Mouse (Mus musculus) kidney, embryonic 15.5 days (tissue): ENCODE measurements around the gene Serpinb7. TPM values are rescaled to one million over a fixed set of nuclear protein-coding genes. Genes with fewer than 3 reads are reported as not detected.

Experiments used
- ATAC-seq: fragments of 200-750 bp; cut with Nextera tagmentation; replicated peaks from 2 replicates; pipeline ENCODE4 v1.8.0; 2017; ENCODE audit warnings: moderate TSS enrichment; ENCODE audit not compliant: low FRiP score
- H3K27ac ChIP-seq: fragments of 300-500 bp; sonication (generic); 2 replicates; pipeline ENCODE4 v1.5.1; 2015; ENCODE audit warnings: mild to moderate bottlenecking, inconsistent platforms
- H3K27me3 ChIP-seq: fragments of 300-500 bp; sonication (generic); 2 replicates; pipeline ENCODE4 v1.6.1; 2015; ENCODE audit warnings: inconsistent platforms
- H3K36me3 ChIP-seq: fragments of 300-500 bp; sonication (generic); 2 replicates; pipeline ENCODE4 v1.6.1; 2015; ENCODE audit warnings: inconsistent platforms
- H3K4me1 ChIP-seq: fragments of 300-500 bp; sonication (generic); 2 replicates; pipeline ENCODE4 v1.6.1; 2015; ENCODE audit warnings: inconsistent platforms
- H3K4me2 ChIP-seq: fragments of 300-500 bp; sonication (generic); 2 replicates; pipeline ENCODE4 v1.6.1; 2015; ENCODE audit warnings: moderate library complexity, mild to moderate bottlenecking, inconsistent platforms
- H3K4me3 ChIP-seq: fragments of 300-500 bp; sonication (generic); replicated peaks from 2 replicates; pipeline ENCODE4 v1.5.1; 2015; ENCODE audit warnings: mild to moderate bottlenecking, inconsistent platforms
- H3K9ac ChIP-seq: fragments of 300-500 bp; sonication (generic); 2 replicates; pipeline ENCODE4 v1.6.1; 2015; ENCODE audit warnings: mild to moderate bottlenecking, inconsistent platforms
- H3K9me3 ChIP-seq: fragments of 300-500 bp; sonication (generic); replicated peaks from 2 replicates; pipeline ENCODE4 v1.6.1; 2016; ENCODE audit warnings: inconsistent platforms
- polyA plus RNA-seq: library from polyadenylated mRNA; unstranded; fragments of >200 nt; fragmentation: Nextera tagmentation; extraction: Ambion mirVana; gene quantifications from 2 replicates; pipeline ENCODE4 v1.2.1, GENCODE M21; 2015

The Serpinb7 gene
- polyA plus RNA-seq, 1 experiment from 2014 or later: not detected

GRCm38 (mm10) chr1:107502025-107502424 lies 102.6 kb downstream of the Serpinb7 start:
- Histone ChIP-seq H3K27ac (no peak overlapping the region), H3K9ac (no peak overlapping the region), H3K4me3 (no peak overlapping the region), H3K27me3 (no peaks in the 10 kb centered on the region), H3K36me3 (no peaks in the 10 kb centered on the region), H3K4me2 (no peak overlapping the region), H3K9me3 (no peaks in the 10 kb centered on the region), H3K4me1 (no peaks in the 10 kb centered on the region)
- ATAC-seq: no peak

Other genes starting within 250 kb of the Serpinb7 start
- gene Serpinb3b, start 121.3 kb upstream of the Serpinb7 start, polyA plus RNA-seq: not detected in 2 replicates
- gene Serpinb3c, start 121.3 kb upstream of the Serpinb7 start, polyA plus RNA-seq: 0.09 TPM in 1 of 2 replicates, not detected in the other
- gene Serpinb11, start 38.5 kb upstream of the Serpinb7 start, polyA plus RNA-seq: 0.18 and 0.31 TPM in 2 replicates
- gene Serpinb2, start 111.8 kb downstream of the Serpinb7 start, polyA plus RNA-seq: 0.32 and 0.53 TPM in 2 replicates
- 0.64 and 0.73 TPM in 2 replicates for gene Serpinb8, start 190.4 kb downstream of the Serpinb7 start, polyA plus RNA-seq